22 mouse cellular contexts compared by ENCODE assay signal in genomic region chr5:105011570-105011969, GRCm38 (mm10). TPM values are rescaled to one million over a fixed set of nuclear protein-coding genes. Genes with fewer than 3 reads are reported as not detected.
"Had no signal": no experiment of that assay in that cellular context is flagged by ENCODE, and none has a peak within 500 bp of the region (broad histone marks: within the 10 kb centered on the region; RNA-seq: fewer than 3 reads in every experiment).

No protein-coding gene starts in this region.

- H3K9ac ChIP-seq: limb, embryonic 13.5 days; liver, embryonic 15.5 days had no signal

- H3K4me1 ChIP-seq: limb, embryonic 10.5 days; limb, embryonic 13.5 days; liver, embryonic 15.5 days; megakaryocyte, embryonic 14.5 days had no signal

- DNase-seq: kidney, adult 2 months; kidney, postnatal 25 days; layer of hippocampus, adult 9-11 months; lung, adult 2 months; lung, postnatal 14 days; lung, postnatal 4 days; midbrain, embryonic 14.5 days; right cerebral cortex, postnatal 14 days; right cerebral cortex, postnatal 4 days; thymus, adult 2 months; thymus, postnatal 14 days; thymus, postnatal 4 days had no signal

- H3K36me3 ChIP-seq: limb, embryonic 10.5 days; limb, embryonic 13.5 days; liver, embryonic 15.5 days had no signal

- H3K4me2 ChIP-seq: limb, embryonic 13.5 days; liver, embryonic 11.5 days; liver, embryonic 15.5 days; midbrain, embryonic 11.5 days had no signal

- H3K27me3 ChIP-seq: limb, embryonic 13.5 days; liver, embryonic 15.5 days; megakaryocyte, embryonic 14.5 days had no signal

- H3K27ac ChIP-seq: kidney, postnatal 0 days; layer of hippocampus, adult 2 months; limb, embryonic 10.5 days; limb, embryonic 13.5 days; liver, embryonic 15.5 days; stomach, postnatal 0 days had no signal

- H3K9me3 ChIP-seq: limb, embryonic 10.5 days; liver, embryonic 15.5 days had no signal

- H3K4me3 ChIP-seq: layer of hippocampus, adult 2 months; limb, embryonic 10.5 days; limb, embryonic 13.5 days; liver, embryonic 15.5 days; megakaryocyte, embryonic 14.5 days had no signal

RNA-seq across cellular contexts. Expression of gene Abcg3, which starts 29.1 kb away (rescaled TPM):
- total RNA-seq: layer of hippocampus, postnatal 25 days had no signal
